Mouse (Mus musculus) neural tube, embryonic 13.5 days (tissue): ENCODE data around the gene Aoc1. TPM values are rescaled to one million over a fixed set of nuclear protein-coding genes. Genes with fewer than 3 reads are reported as not detected.
"Not testable (repeated sequence)": the region's sequence is repeated elsewhere in the genome, so short reads cannot be mapped to it uniquely, and the experiment has no call there.

Experiments used
- ATAC-seq: fragments of 200-750 bp; cut with Nextera tagmentation; 2 replicates; pipeline ENCODE4 v1.8.0; 2017; ENCODE audit warnings: low read depth, mild to moderate bottlenecking, moderate TSS enrichment, moderate library complexity
- H3K27ac ChIP-seq: fragments of 300-500 bp; sonication (generic); replicated peaks from 2 replicates; pipeline ENCODE4 v1.5.1; 2015; ENCODE audit warnings: moderate library complexity, mild to moderate bottlenecking, inconsistent platforms
- H3K27me3 ChIP-seq: fragments of 300-500 bp; sonication (generic); 2 replicates; pipeline ENCODE4 v1.6.1; 2015; ENCODE audit warnings: mild to moderate bottlenecking, inconsistent platforms
- H3K36me3 ChIP-seq: fragments of 300-500 bp; sonication (generic); 2 replicates; pipeline ENCODE4 v1.6.1; 2015; ENCODE audit warnings: mild to moderate bottlenecking, inconsistent platforms
- H3K4me1 ChIP-seq: fragments of 300-500 bp; sonication (generic); replicated peaks from 2 replicates; pipeline ENCODE4 v1.6.1; 2015; ENCODE audit warnings: inconsistent platforms
- H3K4me2 ChIP-seq: fragments of 300-500 bp; sonication (generic); 2 replicates; pipeline ENCODE4 v1.6.1; 2015; ENCODE audit warnings: inconsistent platforms, mild to moderate bottlenecking, moderate library complexity
- H3K4me3 ChIP-seq: fragments of 300-500 bp; sonication (generic); 2 replicates; pipeline ENCODE4 v1.5.1; 2015; ENCODE audit warnings: mild to moderate bottlenecking, inconsistent platforms
- H3K9ac ChIP-seq: fragments of 300-500 bp; sonication (generic); 2 replicates; pipeline ENCODE4 v1.6.1; 2015; ENCODE audit warnings: moderate library complexity, mild to moderate bottlenecking, inconsistent platforms
- H3K9me3 ChIP-seq: fragments of 300-500 bp; sonication (generic); 2 replicates; pipeline ENCODE4 v1.6.1; 2016; ENCODE audit warnings: inconsistent platforms
- WGBS: fragments of 180-500 bp; shearing (Covaris S2); methylation state at CpG from one replicate; pipeline ENCODE4 v1.1.7; 2015; 5-methylcytosine and 5-hydroxymethylcytosine counted together
- polyA plus RNA-seq: library from polyadenylated mRNA; unstranded; fragments of >200 nt; fragmentation: Nextera tagmentation; extraction: Ambion mirVana; gene quantifications from 2 replicates; pipeline ENCODE4 v1.2.1, GENCODE M21; 2015

Aoc1 gene
- polyA plus RNA-seq, 1 experiment from 2014 or later, result not detected

DNA sequence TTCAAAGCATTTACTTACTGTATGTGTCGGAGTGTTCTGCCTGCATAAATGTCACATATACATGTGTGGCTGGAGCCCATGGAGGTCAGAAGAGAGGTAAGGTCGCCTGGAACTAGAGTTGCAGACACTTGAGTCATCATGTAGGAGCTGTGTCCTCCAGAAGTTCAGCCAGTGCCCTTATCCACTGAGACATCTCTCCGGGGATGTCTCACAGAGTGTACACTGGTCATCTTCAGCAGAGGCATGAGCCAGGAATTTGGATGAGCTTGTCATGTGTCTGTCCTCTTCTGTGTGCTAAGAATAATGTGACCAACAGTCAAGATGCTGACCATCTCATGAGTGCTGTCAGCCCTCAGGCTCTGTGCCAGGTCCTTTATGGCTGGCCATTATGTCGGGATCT, 9.9 kb upstream of the Aoc1 start:
- Histone ChIP-seq H3K36me3 (no peaks in the 10 kb centered on the region), H3K27ac (no peak overlapping the region), H3K4me3 (no peak overlapping the region), H3K9me3 (no peaks in the 10 kb centered on the region), H3K4me2 (no peak overlapping the region), H3K9ac (no peak overlapping the region), H3K27me3 (peaks cover 40% of the 10 kb centered on the region), H3K4me1 (peaks cover 14% of the 10 kb centered on the region)
- ATAC-seq, result no peak
- WGBS, result 79% methylated on average over 4 of the region's 4 CpGs

DNA sequence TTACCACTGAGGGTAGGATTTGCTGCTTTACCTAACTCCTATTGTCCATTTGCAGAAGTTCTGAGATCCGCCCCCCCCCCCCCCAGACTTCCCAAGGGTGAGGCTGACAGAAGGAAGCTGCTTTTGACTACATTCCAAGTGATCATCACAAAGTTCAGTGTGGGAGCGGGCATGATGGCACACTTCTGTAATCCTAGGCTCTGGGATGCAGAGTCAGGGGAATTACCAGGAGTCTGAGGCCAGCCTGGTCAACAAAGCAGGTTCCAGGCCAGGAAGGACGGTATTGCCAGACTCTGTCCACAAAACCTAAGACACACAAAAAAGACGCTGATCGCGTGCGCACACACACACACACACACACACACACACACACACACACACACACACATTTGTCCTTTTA, 9.2 kb upstream of the Aoc1 start:
- Histone ChIP-seq H3K4me2 (no peak overlapping the region), H3K27ac (no peak overlapping the region), H3K27me3 (peaks cover 47% of the 10 kb centered on the region), H3K9me3 (no peaks in the 10 kb centered on the region), H3K36me3 (no peaks in the 10 kb centered on the region), H3K4me1 (peaks cover 14% of the 10 kb centered on the region), H3K4me3 (no peak overlapping the region), H3K9ac (no peak overlapping the region)
- 89% methylated on average over 7 of the region's 7 CpGs for WGBS
- no peak for ATAC-seq

DNA sequence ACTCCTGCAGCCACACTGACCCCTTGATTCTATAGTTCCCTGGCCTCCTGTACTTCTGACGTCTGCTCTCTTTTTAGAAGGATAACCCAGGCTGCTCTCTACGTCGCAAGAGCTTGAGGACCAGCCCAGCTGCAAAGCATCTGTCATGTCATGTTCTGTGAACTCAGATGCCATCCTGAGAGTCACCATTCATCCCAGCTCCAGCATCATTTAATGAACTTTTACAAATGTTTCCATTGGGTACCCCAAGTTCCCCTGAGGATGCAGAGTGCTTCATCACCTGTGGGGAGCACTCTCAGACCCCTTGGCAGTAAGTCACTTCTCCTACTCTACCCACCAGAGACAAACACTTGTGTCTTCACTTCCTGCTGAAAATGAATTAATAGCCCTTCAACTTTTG, 8.5 kb upstream of the Aoc1 start:
- no peak overlapping the region for H3K4me3 ChIP-seq
- peaks cover 51% of the 10 kb centered on the region for H3K27me3 ChIP-seq
- peaks cover 14% of the 10 kb centered on the region for H3K4me1 ChIP-seq
- ATAC-seq, result no peak
- no peak overlapping the region for H3K9ac ChIP-seq
- 51% methylated on average over 3 of the region's 3 CpGs for WGBS
- no peak overlapping the region for H3K27ac ChIP-seq
- H3K9me3 ChIP-seq, result no peaks in the 10 kb centered on the region
- H3K4me2 ChIP-seq, result no peak overlapping the region
- no peaks in the 10 kb centered on the region for H3K36me3 ChIP-seq

DNA sequence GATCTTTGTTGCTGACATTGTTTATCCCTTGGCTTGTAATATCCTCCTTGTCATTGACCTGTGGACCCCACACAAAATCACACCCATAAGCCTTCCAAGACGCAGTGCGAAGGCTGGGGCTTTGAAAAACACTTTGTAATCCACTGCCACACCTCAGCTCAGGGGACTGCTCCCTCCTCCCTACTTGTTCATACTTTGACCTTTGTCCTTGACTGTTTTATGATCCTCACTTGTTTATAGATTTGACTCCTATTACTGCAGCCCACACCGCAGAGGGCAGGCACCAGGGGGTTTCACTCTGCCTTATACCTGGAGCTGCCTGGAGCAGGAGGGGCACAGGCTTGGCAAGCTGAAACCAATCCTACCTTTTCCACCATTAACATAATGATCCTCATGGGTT, 8.0 kb upstream of the Aoc1 start:
- Histone ChIP-seq H3K9ac (no peak overlapping the region), H3K4me3 (no peak overlapping the region), H3K36me3 (no peaks in the 10 kb centered on the region), H3K4me1 (peaks cover 14% of the 10 kb centered on the region), H3K27me3 (peaks cover 56% of the 10 kb centered on the region), H3K9me3 (no peaks in the 10 kb centered on the region), H3K4me2 (no peak overlapping the region), H3K27ac (no peak overlapping the region)
- ATAC-seq, result no peak
- WGBS, result 46% methylated on average over 3 of the region's 3 CpGs

DNA sequence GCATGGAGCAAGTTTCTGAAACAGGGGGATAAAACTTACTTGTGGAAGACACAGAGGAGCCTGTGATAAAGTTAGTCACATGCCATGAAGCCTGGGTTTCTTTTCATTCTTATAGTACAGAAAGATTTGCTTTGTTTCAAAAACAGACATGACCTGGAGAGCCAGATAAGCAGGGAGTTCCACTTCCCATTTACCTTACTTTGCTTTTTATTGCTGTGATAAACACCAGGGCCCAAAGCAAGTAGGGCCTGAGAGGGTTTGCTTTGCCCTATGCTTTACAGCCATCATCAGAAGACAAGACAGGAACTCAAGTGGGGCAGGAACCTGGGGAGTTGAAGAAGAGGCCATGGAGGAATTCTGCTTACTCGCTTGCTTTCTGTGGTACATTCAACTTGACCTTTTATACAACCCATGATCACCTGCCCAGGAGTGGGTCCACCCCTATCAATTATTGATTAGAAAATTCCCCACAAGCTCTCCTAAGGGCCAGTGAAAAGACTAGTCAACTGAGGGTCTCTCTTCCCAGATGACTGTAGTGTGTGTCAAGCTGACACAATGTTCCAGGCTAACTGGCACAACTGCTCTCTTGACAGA, 7.4 kb upstream of the Aoc1 start:
- no peak overlapping the region for H3K4me2 ChIP-seq
- peaks cover 12% of the 10 kb centered on the region for H3K4me1 ChIP-seq
- ATAC-seq, result no peak
- no peak overlapping the region for H3K4me3 ChIP-seq
- H3K36me3 ChIP-seq, result no peaks in the 10 kb centered on the region
- H3K9ac ChIP-seq, result no peak overlapping the region
- no peak overlapping the region for H3K27ac ChIP-seq
- 61% methylated on average over 1 of the region's 1 CpGs for WGBS
- peaks cover 61% of the 10 kb centered on the region for H3K27me3 ChIP-seq
- H3K9me3 ChIP-seq, result no peaks in the 10 kb centered on the region

DNA sequence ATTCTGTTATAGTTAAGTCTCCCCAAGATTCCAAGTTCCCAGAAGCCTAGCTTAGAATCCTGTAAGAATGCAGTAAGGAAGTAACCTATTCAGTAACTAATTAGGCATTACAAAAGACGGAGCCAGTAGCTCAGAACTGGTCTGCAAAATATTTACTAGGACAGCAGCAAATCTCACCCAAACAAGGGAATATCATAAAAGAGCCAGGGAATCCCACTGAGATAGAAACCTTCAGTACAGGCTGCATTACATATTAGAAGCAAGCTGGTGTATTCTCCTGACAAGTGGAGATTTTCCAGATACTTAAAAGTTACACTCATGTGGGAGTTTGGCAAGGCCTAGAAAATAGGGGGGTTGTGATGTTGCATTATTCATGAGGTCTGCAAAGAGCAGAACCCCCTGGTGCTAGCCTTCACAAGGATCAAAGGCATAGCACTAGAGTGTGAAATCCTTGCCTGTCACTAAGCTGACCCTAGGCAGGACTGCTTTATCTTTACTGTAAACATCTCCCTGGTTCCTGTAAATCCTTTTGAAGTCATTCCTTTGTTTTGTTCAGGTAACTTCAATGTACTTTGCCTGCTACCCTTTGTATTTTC, 6.2 kb upstream of the Aoc1 start:
- not testable (repeated sequence) for H3K4me1 ChIP-seq, H3K4me2 ChIP-seq, H3K9me3 ChIP-seq, H3K4me3 ChIP-seq, H3K36me3 ChIP-seq, ATAC-seq, H3K27ac ChIP-seq, H3K9ac ChIP-seq
- H3K27me3 ChIP-seq, result peaks cover 72% of the 10 kb centered on the region
- 9% methylated on average over 1 of the region's 1 CpGs for WGBS

DNA sequence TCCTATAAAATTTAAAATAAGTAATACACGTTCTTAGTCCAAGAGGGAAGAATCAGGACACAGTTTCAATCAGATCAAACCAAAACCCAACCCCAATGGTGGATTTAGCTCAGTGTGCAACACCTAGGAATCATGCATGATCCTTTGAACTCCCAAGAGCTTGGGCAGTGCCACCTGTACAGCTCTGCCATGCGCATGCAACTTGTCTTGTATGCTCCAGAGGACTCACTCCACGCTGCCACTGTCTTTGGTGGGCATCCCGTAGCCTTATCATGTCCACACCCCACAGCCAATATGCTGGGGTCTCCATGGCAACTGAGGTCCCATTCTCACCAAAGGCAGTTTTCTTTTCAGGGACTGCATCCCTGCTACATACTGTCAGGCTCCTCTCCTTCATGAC, 5.5 kb upstream of the Aoc1 start:
- ATAC-seq, result no peak; the same call in 1 of the 2 replicates
- Histone ChIP-seq H3K9ac (no peak overlapping the region), H3K9me3 (no peaks in the 10 kb centered on the region), H3K27ac (no peak overlapping the region), H3K27me3 (peaks cover 71% of the 10 kb centered on the region), H3K4me2 (no peak overlapping the region), H3K4me1 (peaks cover 7% of the 10 kb centered on the region), H3K4me3 (no peak overlapping the region), H3K36me3 (no peaks in the 10 kb centered on the region)
- WGBS, result 42% methylated on average over 4 of the region's 4 CpGs

DNA sequence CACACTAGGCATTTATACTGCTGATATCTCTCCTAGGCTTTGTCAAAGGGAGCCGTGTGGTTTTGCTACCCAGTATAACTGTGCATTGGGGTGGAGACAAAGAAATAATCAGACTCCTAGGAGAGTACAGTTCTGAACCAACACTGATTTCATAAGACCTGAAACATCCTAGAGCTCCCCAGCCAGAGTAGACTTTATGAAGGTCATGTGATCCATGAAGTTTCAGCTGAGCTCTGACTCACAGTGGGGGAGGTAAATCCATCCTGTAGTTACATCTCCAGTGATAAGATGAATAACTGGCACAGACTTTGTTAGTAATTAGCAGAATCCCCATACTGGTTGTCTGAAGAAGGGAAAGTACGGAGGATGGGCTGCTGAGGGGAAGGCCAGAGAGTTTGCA, 2.9 kb upstream of the Aoc1 start:
- Histone ChIP-seq H3K27ac (no peak overlapping the region), H3K9me3 (no peaks in the 10 kb centered on the region), H3K4me3 (no peak overlapping the region), H3K9ac (no peak overlapping the region), H3K27me3 (peaks cover 58% of the 10 kb centered on the region), H3K4me1 (peaks cover 7% of the 10 kb centered on the region), H3K4me2 (no peak overlapping the region), H3K36me3 (no peaks in the 10 kb centered on the region)
- ATAC-seq, result no peak
- 89% methylated on average over 2 of the region's 2 CpGs for WGBS

DNA sequence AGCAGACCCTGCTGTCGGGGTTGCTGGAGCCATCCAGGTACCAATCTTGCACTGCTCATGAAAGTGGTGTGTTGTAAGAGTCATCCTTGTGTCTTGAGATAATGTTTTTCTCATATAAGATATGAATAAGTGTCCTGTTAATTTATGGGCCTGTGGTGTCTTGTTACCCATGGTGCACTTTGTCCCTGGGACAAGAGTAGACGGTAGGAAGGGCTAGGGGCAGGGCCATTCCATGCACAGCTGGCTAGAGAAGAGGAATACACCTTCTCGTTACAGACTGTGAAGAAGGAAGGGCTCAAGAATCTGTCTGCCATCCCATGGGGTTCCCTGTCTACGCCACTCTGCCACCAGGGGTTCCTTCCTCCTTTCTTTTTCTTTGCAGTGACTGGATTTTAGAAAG, 1.9 kb downstream of the Aoc1 start:
- Histone ChIP-seq H3K27me3 (peaks cover 28% of the 10 kb centered on the region), H3K9ac (no peak overlapping the region), H3K9me3 (no peaks in the 10 kb centered on the region), H3K27ac (no peak overlapping the region), H3K4me3 (no peak overlapping the region), H3K4me2 (no peak overlapping the region), H3K4me1 (no peaks in the 10 kb centered on the region), H3K36me3 (no peaks in the 10 kb centered on the region)
- 80% methylated on average over 4 of the region's 4 CpGs for WGBS
- no peak for ATAC-seq

DNA sequence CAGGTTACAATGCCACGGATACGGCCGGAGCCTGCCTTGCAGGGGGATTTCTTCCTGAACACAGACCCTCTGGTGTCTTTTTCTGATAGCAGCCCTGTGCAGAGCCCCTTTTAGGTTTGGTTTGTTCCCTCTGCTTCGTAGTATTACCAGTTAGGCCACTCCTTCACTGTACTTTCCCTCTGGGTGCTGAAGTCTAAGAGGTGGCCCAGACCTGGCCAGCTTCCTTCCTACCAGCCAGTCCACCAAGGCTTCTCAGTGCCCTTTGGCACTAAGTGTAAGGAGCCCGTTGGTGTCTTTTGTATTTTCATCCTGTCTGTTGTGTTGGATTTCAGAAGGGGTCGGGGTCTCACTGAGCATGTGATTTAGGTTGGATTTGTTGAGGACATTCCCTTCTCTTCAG, 2.8 kb downstream of the Aoc1 start:
- H3K4me1 ChIP-seq, result no peaks in the 10 kb centered on the region
- no peak overlapping the region for H3K27ac ChIP-seq
- H3K9me3 ChIP-seq, result no peaks in the 10 kb centered on the region
- peaks cover 19% of the 10 kb centered on the region for H3K27me3 ChIP-seq
- ATAC-seq, result no peak
- WGBS, result 90% methylated on average over 6 of the region's 6 CpGs
- no peaks in the 10 kb centered on the region for H3K36me3 ChIP-seq
- H3K4me3 ChIP-seq, result no peak overlapping the region
- no peak overlapping the region for H3K4me2 ChIP-seq
- H3K9ac ChIP-seq, result no peak overlapping the region

DNA sequence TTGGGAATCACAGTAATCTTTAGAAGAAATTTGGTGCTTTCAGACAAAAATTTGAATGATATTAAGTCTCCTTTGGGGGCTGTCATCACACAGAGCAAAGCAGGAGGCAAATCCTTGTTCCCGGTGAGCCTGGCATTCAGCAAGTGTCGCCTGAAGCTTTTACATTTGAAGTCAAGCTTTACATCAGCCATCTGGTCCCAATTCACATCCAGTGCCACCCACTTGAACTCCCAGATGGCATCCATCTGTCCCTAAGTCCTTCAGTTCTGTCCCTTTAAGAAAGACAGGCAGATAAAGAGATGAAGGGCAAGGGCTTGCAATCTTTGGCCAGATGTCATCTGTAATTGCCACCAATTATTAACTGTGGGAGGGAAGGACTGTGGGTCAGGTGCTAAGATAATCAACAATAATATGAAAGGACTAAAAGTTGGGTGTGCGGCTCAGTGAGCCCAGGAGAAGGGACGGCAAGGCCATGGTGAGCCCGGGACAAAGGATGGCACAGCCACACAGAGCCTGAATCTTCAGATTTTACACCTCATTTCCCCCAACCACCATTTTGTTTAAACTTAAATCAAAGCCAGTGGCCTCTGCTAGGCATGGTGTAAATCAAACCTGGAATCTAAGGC, 3.9 kb downstream of the Aoc1 start:
- peaks cover 8% of the 10 kb centered on the region; the same call in 1 of the 2 replicates for H3K27me3 ChIP-seq
- no peak overlapping the region for H3K4me3 ChIP-seq
- H3K4me1 ChIP-seq, result no peaks in the 10 kb centered on the region
- H3K4me2 ChIP-seq, result no peak overlapping the region
- no peak overlapping the region for H3K9ac ChIP-seq
- ATAC-seq, result no peak
- H3K9me3 ChIP-seq, result no peaks in the 10 kb centered on the region
- H3K36me3 ChIP-seq, result no peaks in the 10 kb centered on the region
- no peak overlapping the region for H3K27ac ChIP-seq
- WGBS, result 35% methylated on average over 5 of the region's 5 CpGs

DNA sequence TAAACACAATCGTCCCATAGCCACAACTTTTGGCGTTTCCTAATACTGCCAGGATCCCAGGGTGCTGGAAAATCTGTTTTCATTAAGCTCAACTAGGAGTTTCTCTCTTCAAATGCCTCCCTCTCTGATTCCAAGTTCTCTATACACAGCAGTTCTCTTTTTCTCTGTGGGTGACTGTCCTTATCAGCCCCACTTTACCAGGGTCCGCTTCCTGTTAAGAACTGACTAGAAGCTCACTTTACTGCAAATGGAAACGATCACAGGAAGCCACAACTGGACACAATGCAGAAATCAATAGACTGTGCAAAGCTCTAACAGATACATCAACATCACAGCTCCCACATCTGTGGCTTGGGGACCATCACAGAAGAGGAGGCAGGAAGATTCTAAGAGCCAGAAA, 21.5 kb downstream of the Aoc1 start:
- no peak for ATAC-seq
- Histone ChIP-seq H3K27me3 (no peaks in the 10 kb centered on the region), H3K4me1 (no peaks in the 10 kb centered on the region), H3K4me2 (no peak overlapping the region), H3K36me3 (no peaks in the 10 kb centered on the region), H3K4me3 (no peak overlapping the region), H3K9ac (no peak overlapping the region), H3K9me3 (no peaks in the 10 kb centered on the region; the same call in 1 of the 2 replicates), H3K27ac (no peak overlapping the region)
- WGBS, result 86% methylated on average over 4 of the region's 4 CpGs
